Mouse (Mus musculus) G1E (cell line): Measurements from ENCODE around the gene Ankle1. TPM values are rescaled to one million over a fixed set of nuclear protein-coding genes. Genes with fewer than 3 reads are reported as not detected.

ENCODE experiments used
- ATAC-seq: 2 replicates; pipeline ENCODE4 v1.8.0; 2016; ENCODE audit warnings: mild to moderate bottlenecking; ENCODE audit not compliant: insufficient number of reproducible peaks, poor library complexity, low FRiP score, severe bottlenecking; ENCODE audit errors: extremely low read depth
- DNase-seq: peaks from one replicate; pipeline ENCODE4 v3.0.0; 2012; ENCODE audit warnings: low spot score
- H3K27me3 ChIP-seq: 2 replicates; pipeline ENCODE4 v1.6.1; 2012; ENCODE audit warnings: mild to moderate bottlenecking, low read length, inconsistent platforms; ENCODE audit not compliant: insufficient read depth
- H3K36me3 ChIP-seq: replicated peaks from 2 replicates; pipeline ENCODE3; 2012; ENCODE audit warnings: mild to moderate bottlenecking, inconsistent platforms
- H3K4me1 ChIP-seq: 2 replicates; pipeline ENCODE4 v1.6.1; 2012; ENCODE audit warnings: low read depth, low read length, inconsistent platforms, mixed read lengths; ENCODE audit not compliant: insufficient read depth
- H3K4me3 ChIP-seq: 2 replicates; pipeline ENCODE4 v1.5.1; 2012; ENCODE audit warnings: low read depth, mild to moderate bottlenecking, inconsistent platforms, low read length, moderate library complexity, mixed read lengths
- H3K9me3 ChIP-seq: replicated peaks from 2 replicates; pipeline ENCODE4 v1.6.1; 2012; ENCODE audit warnings: inconsistent platforms
- CTCF ChIP-seq: IDR thresholded peaks from 2 replicates; pipeline ENCODE4 v1.5.1; 2012; ENCODE audit warnings: low read depth, low read length, inconsistent platforms, mixed read lengths
- GATA1 ChIP-seq: IDR thresholded peaks from 2 replicates; pipeline ENCODE4 v1.6.1; 2012; ENCODE audit warnings: borderline replicate concordance, low read length, inconsistent platforms, mixed read lengths
- GATA2 ChIP-seq: IDR thresholded peaks from 2 replicates; pipeline ENCODE4 v1.6.1; 2012; ENCODE audit warnings: low read depth, low read length, inconsistent platforms, borderline replicate concordance
- POLR2AphosphoS5 ChIP-seq: IDR thresholded peaks from 2 replicates; pipeline ENCODE4 v1.6.1; 2012; ENCODE audit warnings: low read depth, low read length, inconsistent platforms; ENCODE audit not compliant: insufficient replicate concordance
- TAL1 ChIP-seq: conservative IDR thresholded peaks from 2 replicates; pipeline ENCODE4 v1.6.1; 2012; ENCODE audit warnings: low read depth, low read length, inconsistent platforms, mixed read lengths
- polyA plus RNA-seq: library from polyadenylated mRNA; stranded (reverse); fragments of >175 nt; gene quantifications from 2 replicates; pipeline ENCODE4 v1.2.3, GENCODE M21; 2012
- total RNA-seq, 2 experiments: library from RNA; stranded (forward) in 1 of 2; stranded (reverse) in 1 of 2; fragments of 200-1000 nt in 1 of 2; fragments of >200 nt in 1 of 2; fragmentation: Nextera tagmentation in 1 of 2; gene quantifications; 2 replicates each; pipeline ENCODE4 v1.2.3; 2014 to 2017

Gene Ankle1
- total and polyA plus RNA-seq, 3 experiments, result 9.8 to 16.2 (median 13.7) TPM

- TF ChIP-seq CTCF, result no peak
- TF ChIP-seq TAL1, result no peak
- no peak for TF ChIP-seq GATA2
- TF ChIP-seq GATA1, result no peak
- no peak for TF ChIP-seq POLR2AphosphoS5
- no peaks in the 10 kb centered on the region for H3K9me3 ChIP-seq
- no peaks in the 10 kb centered on the region for H3K36me3 ChIP-seq
- ATAC-seq (no peak), DNase-seq (no peak)
- H3K4me1 ChIP-seq, result peaks cover 40% of the 10 kb centered on the region
- H3K27me3 ChIP-seq, result peaks cover 16% of the 10 kb centered on the region
- H3K4me3 ChIP-seq, result no peak overlapping the region
Measured at GRCm38 (mm10) chr8:71392391-71392790, 13.4 kb upstream of the Ankle1 start.

- DNase-seq, result peak; percentile 55
- H3K27me3 ChIP-seq, result peaks cover 13% of the 10 kb centered on the region
- TF ChIP-seq TAL1 (no peak), GATA2 (no peak), POLR2AphosphoS5 (no peak), CTCF (no peak), GATA1 (no peak)
- no peak; the same call in 1 of the 2 replicates for ATAC-seq
- H3K4me1 ChIP-seq, result peaks cover 45% of the 10 kb centered on the region
- no peaks in the 10 kb centered on the region for H3K9me3 ChIP-seq
- peaks cover 4% of the 10 kb centered on the region for H3K36me3 ChIP-seq
- peak overlapping the region; percentile 47; the same call in 1 of the 2 replicates for H3K4me3 ChIP-seq
Measured at GRCm38 (mm10) chr8:71392871-71393270, 12.9 kb upstream of the Ankle1 start.

DNA sequence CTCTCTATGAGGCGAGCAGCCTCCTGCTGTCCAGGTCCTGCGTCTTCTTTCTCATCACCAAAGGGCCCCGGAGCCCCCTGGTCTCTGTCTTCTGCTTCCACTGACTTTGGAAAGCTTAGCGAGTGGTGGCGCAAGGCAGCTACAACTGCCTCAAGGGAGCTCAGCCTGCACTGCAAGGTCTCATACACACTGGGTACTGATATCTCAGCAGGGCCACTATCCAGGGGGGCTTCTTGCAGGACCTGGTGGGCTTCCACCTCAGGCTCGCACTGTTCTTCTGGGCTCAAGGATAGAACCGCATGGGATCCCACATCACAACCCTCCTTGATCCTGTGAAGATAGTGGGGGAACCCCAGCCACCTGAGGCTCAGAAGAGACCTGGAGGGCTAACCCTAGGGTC is 11.3 kb upstream of the Ankle1 start:
- TF ChIP-seq GATA1, result no peak
- TF ChIP-seq POLR2AphosphoS5, result no peak
- no peak for TF ChIP-seq GATA2
- no peak for TF ChIP-seq CTCF
- no peak for TF ChIP-seq TAL1
- Histone ChIP-seq H3K27me3 (peaks cover 7% of the 10 kb centered on the region), H3K36me3 (peaks cover 17% of the 10 kb centered on the region), H3K4me1 (peaks cover 54% of the 10 kb centered on the region), H3K9me3 (no peaks in the 10 kb centered on the region), H3K4me3 (no peak overlapping the region)
- no peak for ATAC-seq
- no peak for DNase-seq

DNA sequence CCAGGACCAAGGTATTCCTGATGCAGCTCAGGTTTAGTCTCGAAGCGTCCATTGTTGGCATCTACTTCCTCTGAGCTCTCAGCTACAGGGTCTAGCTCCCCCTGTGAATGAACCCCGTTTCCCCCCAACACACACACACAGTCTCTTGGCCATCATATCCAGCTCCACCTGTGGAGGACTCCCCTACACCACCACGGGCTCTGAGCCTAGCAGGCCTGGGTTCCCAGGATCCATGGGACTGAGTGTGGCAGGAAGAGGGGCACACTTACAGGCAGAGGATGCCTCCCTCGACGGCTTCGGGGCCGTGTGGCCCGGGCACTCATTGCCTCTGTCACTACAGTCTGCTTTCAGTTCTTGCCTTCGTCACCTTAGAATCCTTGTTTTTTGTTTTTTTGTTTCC is 10.7 kb upstream of the Ankle1 start:
- DNase-seq (no peak), ATAC-seq (no peak)
- H3K27me3 ChIP-seq, result peaks cover 7% of the 10 kb centered on the region
- H3K4me1 ChIP-seq, result peaks cover 56% of the 10 kb centered on the region
- no peaks in the 10 kb centered on the region for H3K9me3 ChIP-seq
- peaks cover 22% of the 10 kb centered on the region for H3K36me3 ChIP-seq
- H3K4me3 ChIP-seq, result no peak overlapping the region
- TF ChIP-seq GATA1, result no peak
- TF ChIP-seq POLR2AphosphoS5, result no peak
- no peak for TF ChIP-seq TAL1
- TF ChIP-seq GATA2, result no peak
- TF ChIP-seq CTCF, result no peak

GRCm38 (mm10) chr8:71395629-71396028 is 10.2 kb upstream of the Ankle1 start, which contains the start of gene Ushbp1:
Ushbp1 (minus strand) TSS chr8:71395802.
- no peak for ATAC-seq
- peaks cover 26% of the 10 kb centered on the region for H3K36me3 ChIP-seq
- no peaks in the 10 kb centered on the region for H3K9me3 ChIP-seq
- peaks cover 4% of the 10 kb centered on the region for H3K27me3 ChIP-seq
- peaks cover 56% of the 10 kb centered on the region for H3K4me1 ChIP-seq
- TF ChIP-seq TAL1 (no peak), CTCF (no peak), GATA1 (no peak), GATA2 (no peak)
- H3K4me3 ChIP-seq, result peak within 1 kb of the TSS; percentile 78
- no peak for DNase-seq

- H3K4me3 ChIP-seq, result peak within 1 kb of the TSS; percentile 78
- no peak for TF ChIP-seq CTCF
- no peak for TF ChIP-seq TAL1
- no peak for TF ChIP-seq GATA2
- TF ChIP-seq GATA1, result no peak
- no peak for TF ChIP-seq POLR2AphosphoS5
- H3K4me1 ChIP-seq, result peaks cover 62% of the 10 kb centered on the region
- no peaks in the 10 kb centered on the region for H3K9me3 ChIP-seq
- ATAC-seq, result peak; percentile 98
- DNase-seq, result peak; percentile 97
- peaks cover 36% of the 10 kb centered on the region for H3K36me3 ChIP-seq
- no peaks in the 10 kb centered on the region; the same call in 1 of the 2 replicates for H3K27me3 ChIP-seq
Measured at GRCm38 (mm10) chr8:71396639-71397305, 9.0 kb upstream of the Ankle1 start, which contains the start of gene Babam1. Babam1 (plus strand) TSS chr8:71396861.
